Mouse (Mus musculus): ENCODE measurements at regions not wholly inside any gene's neighbourhood (a gene's known extent, or its start where the extent isn't known, plus 50 kb on each side); places are given as distances from the start of the nearest gene placed in this dataset.
"Not testable (repeated sequence)": the region's sequence is repeated elsewhere in the genome, so short reads cannot be mapped to it uniquely, and the experiment has no call there.

GRCm38 (mm10) chr1:124435850-124436249, 390.5 kb upstream of the Dpp10 start:
- Histone ChIP-seq H3K4me1 (ENCODE audit: control insufficient read depth, insufficient read depth, low read length) (no peaks in the 10 kb centered on the region), H3K27ac (replicated peaks; ENCODE audit: insufficient read depth, low read depth, low read length) (no peak overlapping the region)
- TF ChIP-seq POLR2A (IDR thresholded peaks at IDR 0.05; ENCODE audit: extremely low read depth, insufficient read depth, low read length) (no peak), CTCF (IDR thresholded peaks at IDR 0.05; ENCODE audit: low read depth, low read length) (no peak)

DNA sequence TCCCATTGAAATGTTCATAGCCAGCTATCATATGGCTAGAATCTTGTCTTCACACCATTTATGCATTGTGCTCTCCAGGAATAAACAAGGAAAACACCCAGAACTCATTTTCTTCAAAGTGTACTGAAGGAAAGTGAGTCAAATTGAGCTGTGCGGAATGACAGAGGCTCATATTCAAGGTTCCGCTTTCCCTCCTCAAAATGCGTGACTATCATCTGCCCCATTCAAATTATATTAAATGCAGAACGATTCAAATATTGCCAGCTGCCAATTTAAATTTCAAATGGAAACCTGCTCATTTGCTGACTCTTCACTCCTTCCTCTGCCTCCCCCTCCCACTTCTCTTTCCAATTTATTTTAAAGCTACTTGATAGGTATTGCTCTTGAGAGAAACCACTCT, 384.2 kb upstream of the Dpp10 start:
- Histone ChIP-seq H3K4me3 (ENCODE audit: insufficient read depth, low read depth, low read length) (no peak overlapping the region), H3K27ac (replicated peaks; ENCODE audit: insufficient read depth, low read depth, low read length) (no peak overlapping the region), H3K27me3 (ENCODE audit: control insufficient read depth, insufficient read depth, low read length) (no peaks in the 10 kb centered on the region), H3K9ac (ENCODE audit: low read depth, low read length) (no peak overlapping the region), H3K79me2 (ENCODE audit: control insufficient read depth, insufficient read depth, low read length) (no peaks in the 10 kb centered on the region), H3K4me1 (ENCODE audit: control insufficient read depth, insufficient read depth, low read length) (no peaks in the 10 kb centered on the region), H3K36me3 (ENCODE audit: control insufficient read depth, insufficient read depth, low read length) (no peaks in the 10 kb centered on the region)
- TF ChIP-seq CTCF (IDR thresholded peaks at IDR 0.05; ENCODE audit: low read depth, low read length), result no peak
- no peak for TF ChIP-seq POLR2A (IDR thresholded peaks at IDR 0.05; ENCODE audit: extremely low read depth, insufficient read depth, low read length)
- WGBS, result 89% methylated on average over 4 of the region's 4 CpGs
- no peak for DNase-seq (ENCODE audit: extremely low read depth, low read depth, low spot score)

More at GRCm38 (mm10) chr1:124435850-124436249, 390.5 kb upstream of the Dpp10 start:
- Histone ChIP-seq H3K36me3 (ENCODE audit: control insufficient read depth, insufficient read depth, low read length) (no peaks in the 10 kb centered on the region), H3K79me2 (ENCODE audit: control insufficient read depth, insufficient read depth, low read length) (no peaks in the 10 kb centered on the region), H3K4me3 (ENCODE audit: insufficient read depth, low read depth, low read length) (no peak overlapping the region), H3K27me3 (ENCODE audit: control insufficient read depth, insufficient read depth, low read length) (no peaks in the 10 kb centered on the region), H3K9ac (ENCODE audit: low read depth, low read length) (no peak overlapping the region)
- DNase-seq (ENCODE audit: extremely low read depth, low read depth, low spot score), result no peak

- no peaks in the 10 kb centered on the region for H3K27me3 ChIP-seq (ENCODE audit: control insufficient read depth, insufficient read depth, low read length)
- no peaks in the 10 kb centered on the region for H3K4me1 ChIP-seq (ENCODE audit: control insufficient read depth, insufficient read depth, low read length)
- H3K4me3 ChIP-seq (ENCODE audit: insufficient read depth, low read depth, low read length), result no peak overlapping the region
- DNase-seq (ENCODE audit: extremely low read depth, low read depth, low spot score), result no peak
- no peaks in the 10 kb centered on the region for H3K36me3 ChIP-seq (ENCODE audit: control insufficient read depth, insufficient read depth, low read length)
- no peak overlapping the region for H3K9ac ChIP-seq (ENCODE audit: low read depth, low read length)
- TF ChIP-seq POLR2A (IDR thresholded peaks at IDR 0.05; ENCODE audit: extremely low read depth, insufficient read depth, low read length) (no peak), CTCF (IDR thresholded peaks at IDR 0.05; ENCODE audit: low read depth, low read length) (no peak)
- H3K79me2 ChIP-seq (ENCODE audit: control insufficient read depth, insufficient read depth, low read length), result no peaks in the 10 kb centered on the region
- WGBS, result 72% methylated on average over 4 of the region's 4 CpGs
- no peak overlapping the region for H3K27ac ChIP-seq (replicated peaks; ENCODE audit: insufficient read depth, low read depth, low read length)
Measured at GRCm38 (mm10) chr1:124416762-124417161, 371.4 kb upstream of the Dpp10 start.

DNA sequence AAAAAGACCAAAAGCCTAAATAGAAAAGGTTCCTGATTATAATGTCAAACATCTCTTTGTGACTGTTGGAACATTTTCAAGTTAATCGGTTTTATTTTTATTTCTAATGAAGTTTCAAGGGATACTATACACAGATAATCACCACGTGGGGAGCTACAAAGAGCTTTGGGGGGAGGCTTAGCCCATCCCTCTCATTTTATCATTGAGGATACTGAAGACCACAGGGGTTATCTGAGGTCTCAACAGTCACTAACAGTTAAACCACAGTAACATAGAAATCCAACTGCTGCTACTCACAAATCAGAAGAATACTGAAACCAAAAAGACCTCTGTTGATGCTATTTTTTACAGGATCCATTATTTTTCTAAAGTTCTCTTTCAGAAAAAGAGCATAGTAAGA, 364.9 kb upstream of the Dpp10 start:
- 49% methylated on average over 2 of the region's 2 CpGs for WGBS
- H3K36me3 ChIP-seq (ENCODE audit: control insufficient read depth, insufficient read depth, low read length), result no peaks in the 10 kb centered on the region
- H3K9ac ChIP-seq (ENCODE audit: low read depth, low read length), result no peak overlapping the region
- DNase-seq (ENCODE audit: extremely low read depth, low read depth, low spot score), result no peak
- H3K79me2 ChIP-seq (ENCODE audit: control insufficient read depth, insufficient read depth, low read length), result no peaks in the 10 kb centered on the region
- no peaks in the 10 kb centered on the region for H3K27me3 ChIP-seq (ENCODE audit: control insufficient read depth, insufficient read depth, low read length)
- H3K4me3 ChIP-seq (ENCODE audit: insufficient read depth, low read depth, low read length), result no peak overlapping the region
- TF ChIP-seq POLR2A (IDR thresholded peaks at IDR 0.05; ENCODE audit: extremely low read depth, insufficient read depth, low read length), result no peak
- TF ChIP-seq CTCF (IDR thresholded peaks at IDR 0.05; ENCODE audit: low read depth, low read length), result no peak
- no peak overlapping the region for H3K27ac ChIP-seq (replicated peaks; ENCODE audit: insufficient read depth, low read depth, low read length)
- no peaks in the 10 kb centered on the region for H3K4me1 ChIP-seq (ENCODE audit: control insufficient read depth, insufficient read depth, low read length)

GRCm38 (mm10) chr1:124409781-124410180, 364.4 kb upstream of the Dpp10 start:
- Histone ChIP-seq H3K9ac (ENCODE audit: low read depth, low read length) (no peak overlapping the region), H3K4me1 (ENCODE audit: control insufficient read depth, insufficient read depth, low read length) (no peaks in the 10 kb centered on the region), H3K4me3 (ENCODE audit: insufficient read depth, low read depth, low read length) (no peak overlapping the region), H3K79me2 (ENCODE audit: control insufficient read depth, insufficient read depth, low read length) (no peaks in the 10 kb centered on the region), H3K27ac (replicated peaks; ENCODE audit: insufficient read depth, low read depth, low read length) (no peak overlapping the region), H3K36me3 (ENCODE audit: control insufficient read depth, insufficient read depth, low read length) (no peaks in the 10 kb centered on the region), H3K27me3 (ENCODE audit: control insufficient read depth, insufficient read depth, low read length) (no peaks in the 10 kb centered on the region)
- DNase-seq (ENCODE audit: extremely low read depth, low read depth, low spot score), result no peak
- TF ChIP-seq POLR2A (IDR thresholded peaks at IDR 0.05; ENCODE audit: extremely low read depth, insufficient read depth, low read length) (no peak), CTCF (IDR thresholded peaks at IDR 0.05; ENCODE audit: low read depth, low read length) (no peak)
- WGBS, result 73% methylated on average over 3 of the region's 3 CpGs

DNA sequence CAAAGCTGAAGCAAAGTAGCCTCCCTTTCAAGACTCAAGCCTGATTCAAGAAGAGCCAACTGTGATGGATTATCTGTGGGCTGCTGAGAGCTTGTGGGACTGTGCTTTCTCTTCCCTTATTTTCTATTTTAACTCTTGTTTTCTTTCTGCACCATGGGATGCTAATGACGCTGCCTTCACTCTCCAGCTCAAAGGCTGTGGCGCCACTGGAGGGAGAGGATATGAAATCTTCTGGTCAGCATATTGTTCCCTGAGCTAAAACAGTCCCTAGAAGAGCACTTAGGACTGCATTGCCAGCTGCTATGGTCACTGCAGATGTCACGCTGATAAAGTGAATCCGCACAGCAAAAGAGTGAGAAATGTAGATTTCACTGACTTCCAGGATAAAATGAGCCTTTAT, 324.2 kb upstream of the Dpp10 start:
- H3K4me1 ChIP-seq (ENCODE audit: control insufficient read depth, insufficient read depth, low read length), result no peaks in the 10 kb centered on the region
- DNase-seq (ENCODE audit: extremely low read depth, low read depth, low spot score), result no peak
- WGBS, result 38% methylated on average over 4 of the region's 4 CpGs
- H3K36me3 ChIP-seq (ENCODE audit: control insufficient read depth, insufficient read depth, low read length), result no peaks in the 10 kb centered on the region
- TF ChIP-seq POLR2A (IDR thresholded peaks at IDR 0.05; ENCODE audit: extremely low read depth, insufficient read depth, low read length) (no peak), CTCF (IDR thresholded peaks at IDR 0.05; ENCODE audit: low read depth, low read length) (no peak)
- no peak overlapping the region for H3K27ac ChIP-seq (replicated peaks; ENCODE audit: insufficient read depth, low read depth, low read length)
- H3K27me3 ChIP-seq (ENCODE audit: control insufficient read depth, insufficient read depth, low read length), result no peaks in the 10 kb centered on the region
- H3K79me2 ChIP-seq (ENCODE audit: control insufficient read depth, insufficient read depth, low read length), result no peaks in the 10 kb centered on the region
- H3K4me3 ChIP-seq (ENCODE audit: insufficient read depth, low read depth, low read length), result no peak overlapping the region
- H3K9ac ChIP-seq (ENCODE audit: low read depth, low read length), result no peak overlapping the region

GRCm38 (mm10) chr1:124348491-124348890, 303.1 kb upstream of the Dpp10 start:
- H3K36me3 ChIP-seq (ENCODE audit: control insufficient read depth, insufficient read depth, low read length); DNase-seq (ENCODE audit: extremely low read depth, low read depth, low spot score); H3K4me1 ChIP-seq (ENCODE audit: control insufficient read depth, insufficient read depth, low read length); H3K9ac ChIP-seq (ENCODE audit: low read depth, low read length); H3K4me3 ChIP-seq (ENCODE audit: insufficient read depth, low read depth, low read length); H3K27me3 ChIP-seq (ENCODE audit: control insufficient read depth, insufficient read depth, low read length); H3K27ac ChIP-seq (replicated peaks; ENCODE audit: insufficient read depth, low read depth, low read length); H3K79me2 ChIP-seq (ENCODE audit: control insufficient read depth, insufficient read depth, low read length): not testable (repeated sequence)
- WGBS, result 44% methylated on average over 1 of the region's 1 CpGs

Measured in liver, adult 2 months (tissue).